Mouse (Mus musculus): Measurements from ENCODE around the gene Angel1. TPM values are rescaled to one million over a fixed set of nuclear protein-coding genes. Genes with fewer than 3 reads are reported as not detected.

The Angel1 gene
- polyA plus RNA-seq, 1 experiment from 2014 or later, result 17.0 TPM

DNA sequence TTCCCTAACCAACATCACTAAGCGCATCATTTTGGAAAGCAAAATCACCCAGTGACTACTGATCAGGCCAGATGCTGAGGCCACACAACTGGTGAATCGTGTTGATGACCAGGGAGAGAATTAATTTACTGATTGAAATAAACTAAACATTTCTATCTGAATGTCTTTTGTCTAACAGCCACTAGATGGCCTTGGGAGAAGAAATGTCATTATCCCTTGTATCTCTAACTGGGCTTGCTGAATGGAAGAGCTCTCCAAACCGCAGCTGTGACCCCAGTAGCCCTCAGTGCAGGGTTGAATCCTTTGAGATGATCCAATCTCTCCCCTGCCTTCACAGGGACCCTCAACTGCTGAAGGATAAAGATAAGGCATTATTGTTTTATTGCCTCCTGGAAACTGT lies 60.6 kb downstream of the Angel1 start:
- ATAC-seq (ENCODE audit: low FRiP score), result no peak
- Histone ChIP-seq H3K27me3 (no peaks in the 10 kb centered on the region), H3K27ac (no peak overlapping the region), H3K9ac (no peak overlapping the region), H3K4me1 (no peaks in the 10 kb centered on the region), H3K36me3 (no peaks in the 10 kb centered on the region), H3K4me2 (replicated peaks) (no peak overlapping the region), H3K9me3 (replicated peaks) (no peaks in the 10 kb centered on the region), H3K4me3 (no peak overlapping the region)
- 70% methylated on average over 3 of the region's 3 CpGs for WGBS

DNA sequence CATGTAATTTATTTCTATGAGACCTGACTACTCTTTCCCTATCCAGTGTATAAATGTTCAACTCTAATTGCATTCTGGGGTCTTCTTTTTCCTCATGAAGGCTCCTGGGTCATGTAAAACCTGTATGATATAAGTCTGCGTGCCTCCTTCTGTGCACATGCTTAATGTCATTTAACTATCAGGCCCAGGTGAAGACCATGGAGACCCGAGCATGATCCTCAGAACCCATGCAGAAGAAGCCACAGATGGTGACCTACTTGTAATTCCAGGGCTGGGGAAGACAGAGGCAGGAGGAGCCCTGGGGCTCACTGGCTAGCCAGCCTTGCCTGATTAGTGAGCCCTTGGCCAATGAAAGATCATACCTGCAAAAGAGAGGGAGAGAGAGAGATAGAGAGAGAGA lies 65.8 kb downstream of the Angel1 start:
- 73% methylated on average over 2 of the region's 2 CpGs for WGBS
- H3K9ac ChIP-seq, result no peak overlapping the region
- peaks cover 16% of the 10 kb centered on the region for H3K4me1 ChIP-seq
- H3K9me3 ChIP-seq (replicated peaks), result no peaks in the 10 kb centered on the region
- H3K4me3 ChIP-seq, result no peak overlapping the region
- no peak overlapping the region for H3K4me2 ChIP-seq (replicated peaks)
- H3K27ac ChIP-seq, result no peak overlapping the region
- no peak for ATAC-seq (ENCODE audit: low FRiP score)
- no peaks in the 10 kb centered on the region for H3K27me3 ChIP-seq
- H3K36me3 ChIP-seq, result no peaks in the 10 kb centered on the region

DNA sequence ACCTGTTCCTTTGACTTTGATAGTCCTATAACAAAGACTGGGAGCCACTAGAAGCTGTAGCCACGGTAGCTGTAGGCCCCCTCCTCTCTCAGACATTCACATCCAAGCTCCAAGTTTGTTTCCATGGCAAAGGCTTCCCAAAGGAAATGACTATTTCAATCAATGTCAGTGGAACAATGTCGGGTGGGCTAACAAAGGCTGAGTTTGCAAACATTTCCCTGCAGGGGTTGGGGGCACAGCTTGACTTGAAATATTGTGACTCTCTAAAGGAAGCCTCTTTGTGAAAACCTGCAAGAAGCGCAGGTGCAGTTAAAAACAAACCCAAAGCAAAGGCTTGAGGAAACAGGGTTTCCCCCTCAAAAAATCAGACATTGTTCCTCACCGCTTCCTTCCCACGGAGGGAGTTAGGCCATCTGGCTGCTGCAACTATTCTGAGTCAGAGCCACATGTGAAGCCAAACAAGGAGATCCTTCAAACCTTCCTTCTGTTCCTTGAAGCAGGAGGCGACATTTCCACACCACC lies 66.8 kb downstream of the Angel1 start:
- H3K9ac ChIP-seq, result no peak overlapping the region
- H3K4me3 ChIP-seq, result no peak overlapping the region
- no peaks in the 10 kb centered on the region for H3K36me3 ChIP-seq
- peak overlapping the region; percentile 86 for H3K27ac ChIP-seq
- no peaks in the 10 kb centered on the region for H3K9me3 ChIP-seq (replicated peaks)
- no peaks in the 10 kb centered on the region for H3K27me3 ChIP-seq
- H3K4me1 ChIP-seq, result peaks cover 16% of the 10 kb centered on the region
- ATAC-seq (ENCODE audit: low FRiP score), result peak; percentile 84
- 12% methylated on average over 6 of the region's 6 CpGs for WGBS
- no peak overlapping the region for H3K4me2 ChIP-seq (replicated peaks)

DNA sequence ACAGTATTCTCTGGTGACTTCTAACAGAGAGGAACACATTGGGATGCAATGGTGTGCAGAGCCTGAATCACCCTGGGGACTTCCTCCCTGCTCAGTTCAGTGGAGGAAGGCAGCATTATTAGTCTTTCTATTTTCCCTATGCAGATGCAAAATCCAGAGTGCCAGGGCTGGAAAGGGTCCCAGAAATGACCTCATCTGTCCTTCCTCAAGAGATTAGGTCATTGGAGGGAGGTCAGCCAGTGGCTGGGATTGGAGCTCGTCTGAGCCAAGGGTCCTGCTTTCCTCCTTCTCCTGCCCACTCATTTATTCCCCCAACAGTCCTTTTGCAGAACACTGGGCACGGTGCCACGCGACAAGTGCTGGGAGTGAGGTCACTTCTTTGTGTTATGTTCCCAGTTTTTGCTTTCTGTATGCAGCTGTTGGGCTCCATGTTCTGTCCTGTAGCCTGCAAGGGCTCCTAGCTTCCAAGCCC lies 73.7 kb downstream of the Angel1 start:
- no peak overlapping the region for H3K9ac ChIP-seq
- H3K27me3 ChIP-seq, result no peaks in the 10 kb centered on the region
- H3K4me3 ChIP-seq, result no peak overlapping the region
- WGBS, result 60% methylated on average over 4 of the region's 4 CpGs
- no peak overlapping the region for H3K27ac ChIP-seq
- no peak overlapping the region for H3K4me2 ChIP-seq (replicated peaks)
- H3K36me3 ChIP-seq, result no peaks in the 10 kb centered on the region
- 0 out of 2 replicates have a peak, but pooled peaks cover 4% of the 10 kb centered on the region for H3K9me3 ChIP-seq (replicated peaks)
- no peak; the same call in 1 of the 2 replicates for ATAC-seq (ENCODE audit: low FRiP score)
- H3K4me1 ChIP-seq, result peaks cover 6% of the 10 kb centered on the region

DNA sequence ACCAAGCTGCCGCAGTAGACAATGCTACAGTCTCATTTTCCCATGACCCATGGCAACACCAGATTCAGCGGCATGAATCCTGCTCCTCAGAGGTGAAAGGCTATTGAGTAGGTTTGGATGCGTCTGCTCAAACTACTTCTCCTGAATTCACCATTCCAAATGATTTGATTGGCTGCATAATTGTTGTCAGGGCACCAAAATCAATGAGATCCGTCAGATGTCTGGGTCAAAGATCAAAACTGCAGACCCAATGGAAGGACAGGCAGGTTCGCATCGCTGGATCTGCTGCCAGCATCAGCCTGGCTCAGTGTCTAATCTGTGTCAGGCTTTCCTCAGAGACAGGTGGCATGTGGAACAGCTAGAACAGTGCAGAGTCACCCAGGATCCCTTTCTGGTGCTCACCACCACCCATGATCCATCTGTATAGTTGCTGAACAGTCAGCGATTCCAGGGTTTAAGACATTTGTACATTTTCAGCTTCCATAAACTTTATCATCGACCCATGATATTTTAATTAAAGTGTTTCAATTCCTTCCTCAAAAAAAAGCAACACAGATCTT lies 74.9 kb downstream of the Angel1 start:
- Histone ChIP-seq H3K4me2 (replicated peaks) (no peak overlapping the region), H3K36me3 (no peaks in the 10 kb centered on the region), H3K4me1 (peaks cover 14% of the 10 kb centered on the region), H3K27me3 (no peaks in the 10 kb centered on the region), H3K9me3 (replicated peaks) (0 out of 2 replicates have a peak, but pooled peaks cover 4% of the 10 kb centered on the region), H3K9ac (no peak overlapping the region), H3K27ac (no peak overlapping the region), H3K4me3 (no peak overlapping the region)
- 82% methylated on average over 8 of the region's 8 CpGs for WGBS
- ATAC-seq (ENCODE audit: low FRiP score), result no peak

Other genes with a start within 250 kb of the Angel1 start
- 34.4 and 35.3 TPM in 2 replicates for gene Vash1, start 47.8 kb downstream of the Angel1 start, polyA plus RNA-seq (2016; fragmentation: Nextera tagmentation; extraction: Ambion mirVana)
- not detected in 2 replicates for gene Lrrc74a, start 7.9 kb upstream of the Angel1 start, polyA plus RNA-seq (2016; fragmentation: Nextera tagmentation; extraction: Ambion mirVana)
- 75.9 and 86.3 TPM in 2 replicates for gene Irf2bpl, start 158.3 kb upstream of the Angel1 start, polyA plus RNA-seq (2016; fragmentation: Nextera tagmentation; extraction: Ambion mirVana)
- 41.1 and 46.9 TPM in 2 replicates for gene Cipc, start 220.6 kb upstream of the Angel1 start, polyA plus RNA-seq (2016; fragmentation: Nextera tagmentation; extraction: Ambion mirVana)